9 mouse cellular contexts compared by ENCODE assay signal in genomic region chr6:121211743-121212142, GRCm38 (mm10). TPM values are rescaled to one million over a fixed set of nuclear protein-coding genes. Genes with fewer than 3 reads are reported as not detected.
DNase-seq lines count a peak whose midpoint lies in the region; ATAC-seq and TF ChIP-seq lines count a peak whose summit lies in the region.
"Had no signal": no experiment of that assay in that cellular context is flagged by ENCODE, and none has a peak within 500 bp of the region (broad histone marks: within the 10 kb centered on the region; RNA-seq: fewer than 3 reads in every experiment).

No protein-coding gene starts in this region.

- H3K27me3 ChIP-seq in heart, embryonic 10.5 days (ENCODE audit: insufficient read depth, poor library complexity, severe bottlenecking), result peaks cover 42% of the 10 kb centered on the region
- H3K27me3 ChIP-seq in limb, embryonic 15.5 days, result peaks cover 27% of the 10 kb centered on the region
- H3K27me3 ChIP-seq in midbrain, postnatal 0 days (ENCODE audit: insufficient read depth, low read length), result peaks cover 6% of the 10 kb centered on the region; the same call in 1 of the 2 replicates

- no peak for TF ChIP-seq CTCF in midbrain, postnatal 0 days (IDR thresholded peaks at IDR 0.05)

- 10% methylated on average over 5 of the region's 5 CpGs for WGBS in heart, embryonic 10.5 days
- 6% methylated on average over 4 of the region's 5 CpGs for WGBS in limb, embryonic 15.5 days
- WGBS in midbrain, postnatal 0 days, result 18% methylated on average over 5 of the region's 5 CpGs

- peak overlapping the region; percentile 83 for H3K4me2 ChIP-seq in limb, embryonic 15.5 days
- H3K4me2 ChIP-seq in midbrain, postnatal 0 days (ENCODE audit: low read depth, low read length, poor library complexity, severe bottlenecking), result peak overlapping the region; percentile 99; the same call in 1 of the 2 replicates

- no peak; the same call in 1 of the 2 replicates for ATAC-seq in limb, embryonic 15.5 days (ENCODE audit: insufficient number of reproducible peaks, low FRiP score, low TSS enrichment, low read depth)
- ATAC-seq in midbrain, postnatal 0 days (ENCODE audit: low FRiP score), result no peak

- no peak overlapping the region for H3K27ac ChIP-seq in heart, embryonic 10.5 days
- no peak overlapping the region for H3K27ac ChIP-seq in limb, embryonic 15.5 days
- no peak overlapping the region for H3K27ac ChIP-seq in midbrain, postnatal 0 days (ENCODE audit: low read depth, low read length)

- DNase-seq in adrenal gland, postnatal 14 days, result peak; percentile 72
- DNase-seq in adrenal gland, adult 18-20 months (ENCODE audit: low spot score in 2 of 2), result no peak
- DNase-seq in cerebellum, adult 9-11 months, result peak; percentile 43
- DNase-seq in heart, embryonic 10.5 days (ENCODE audit: low spot score), result no peak
- peak; percentile 17 for DNase-seq in midbrain, postnatal 0 days (ENCODE audit: low spot score)
- DNase-seq in ovary, postnatal 14 days (ENCODE audit: low spot score), result no peak
- DNase-seq in right cerebral cortex, postnatal 14 days, result no peak

- no peak overlapping the region for H3K9ac ChIP-seq in limb, embryonic 15.5 days
- no peak overlapping the region for H3K9ac ChIP-seq in midbrain, postnatal 0 days (replicated peaks; ENCODE audit: low read length, poor library complexity, severe bottlenecking)

- no peaks in the 10 kb centered on the region for H3K9me3 ChIP-seq in heart, embryonic 10.5 days
- H3K9me3 ChIP-seq in limb, embryonic 15.5 days, result no peaks in the 10 kb centered on the region
- no peaks in the 10 kb centered on the region for H3K9me3 ChIP-seq in midbrain, postnatal 0 days (ENCODE audit: low read length)

- peaks cover 26% of the 10 kb centered on the region for H3K4me1 ChIP-seq in heart, embryonic 10.5 days
- peaks cover 19% of the 10 kb centered on the region for H3K4me1 ChIP-seq in limb, embryonic 15.5 days
- no peaks in the 10 kb centered on the region; the same call in 1 of the 2 replicates for H3K4me1 ChIP-seq in midbrain, postnatal 0 days (ENCODE audit: insufficient read depth, low read length)

- peak overlapping the region; percentile 58 for H3K4me3 ChIP-seq in heart, embryonic 10.5 days
- H3K4me3 ChIP-seq in limb, embryonic 15.5 days, result peak overlapping the region; percentile 36
- peak overlapping the region; percentile 56; the same call in 1 of the 2 replicates for H3K4me3 ChIP-seq in midbrain, postnatal 0 days (ENCODE audit: low read depth, low read length)

- no peaks in the 10 kb centered on the region for H3K36me3 ChIP-seq in heart, embryonic 10.5 days
- no peaks in the 10 kb centered on the region for H3K36me3 ChIP-seq in limb, embryonic 15.5 days
- H3K36me3 ChIP-seq in midbrain, postnatal 0 days (ENCODE audit: insufficient read depth, low read length), result no peaks in the 10 kb centered on the region

RNA-seq across cellular contexts. Expression of gene Tuba8, which starts 1.2 kb away (rescaled TPM):
- total RNA-seq in adrenal gland, postnatal 14 days (2021), result 15.9 and 17.5 TPM in 2 replicates
- 10 to 100 TPM in 1 of 2 experiments, 1 to 10 TPM in 1; 9.7 to 22.9 TPM for total RNA-seq in adrenal gland, adult 18-20 months (2021)
- 0.95 and 2.3 TPM in 2 replicates for polyA plus RNA-seq in heart, embryonic 10.5 days (2016; fragmentation: Nextera tagmentation; extraction: Ambion mirVana)
- 16.3 and 18.0 TPM in 2 replicates for polyA plus RNA-seq in limb, embryonic 15.5 days (2015; fragmentation: Nextera tagmentation; extraction: Ambion mirVana)
- 1.9 and 2.4 TPM in 2 replicates for total RNA-seq in midbrain, postnatal 0 days (2014; rRNA removed)
- 1.8 and 2.2 TPM in 2 replicates for polyA plus RNA-seq in midbrain, postnatal 0 days (2015; fragmentation: Nextera tagmentation; extraction: Ambion mirVana)

RNA-seq across cellular contexts. Expression of gene Pex26, which starts 28.3 kb away (rescaled TPM):
- 11.9 and 12.7 TPM in 2 replicates for total RNA-seq in adrenal gland, postnatal 14 days (2021)
- total RNA-seq in adrenal gland, adult 18-20 months (2021), result 10 to 100 TPM; 11.1 to 11.6 TPM
- polyA plus RNA-seq in heart, embryonic 10.5 days (2016; fragmentation: Nextera tagmentation; extraction: Ambion mirVana), result 5.1 and 6.6 TPM in 2 replicates
- 10.5 and 11.3 TPM in 2 replicates for polyA plus RNA-seq in limb, embryonic 15.5 days (2015; fragmentation: Nextera tagmentation; extraction: Ambion mirVana)
- 31.2 and 32.6 TPM in 2 replicates for total RNA-seq in midbrain, postnatal 0 days (2014; rRNA removed)
- 12.7 and 13.6 TPM in 2 replicates for polyA plus RNA-seq in midbrain, postnatal 0 days (2015; fragmentation: Nextera tagmentation; extraction: Ambion mirVana)

RNA-seq across cellular contexts. Expression of gene Usp18, which starts 34.0 kb away (rescaled TPM):
- 1.2 and 1.9 TPM in 2 replicates for total RNA-seq in adrenal gland, postnatal 14 days (2021)
- total RNA-seq in adrenal gland, adult 18-20 months (2021), result 1 to 10 TPM; 1.9 to 2.3 TPM
- 0.62 and 1.5 TPM in 2 replicates for polyA plus RNA-seq in heart, embryonic 10.5 days (2016; fragmentation: Nextera tagmentation; extraction: Ambion mirVana)
- polyA plus RNA-seq in limb, embryonic 15.5 days (2015; fragmentation: Nextera tagmentation; extraction: Ambion mirVana), result 1.7 and 2.0 TPM in 2 replicates
- 1.1 and 2.5 TPM in 2 replicates for total RNA-seq in midbrain, postnatal 0 days (2014; rRNA removed)
- polyA plus RNA-seq in midbrain, postnatal 0 days (2015; fragmentation: Nextera tagmentation; extraction: Ambion mirVana), result 2.0 and 3.8 TPM in 2 replicates
- polyA plus RNA-seq: erythroblast, embryonic 14.5 days had no signal

Comparison
In these comparisons a context has a peak if more than half of its experiments do, and no peak if none do; other contexts are left out.
1. DNase-seq: peak in adrenal gland, postnatal 14 days (single experiment), cerebellum, adult 9-11 months (single experiment) and midbrain, postnatal 0 days (single experiment); none in adrenal gland, adult 18-20 months (0 of 2), heart, embryonic 10.5 days (single experiment), ovary, postnatal 14 days (single experiment) and right cerebral cortex, postnatal 14 days (single experiment).
2. Peak in every context shown above with its lines, with median percentiles within 50 percentile points of each other: H3K4me3 ChIP-seq.